Mouse (Mus musculus): ENCODE measurements around the gene Bsph1.
A peak's percentile ranks its signal among the peaks of the same experiment; 100 is the strongest.
"Not testable (repeated sequence)": the region's sequence is repeated elsewhere in the genome, so short reads cannot be mapped to it uniquely, and the experiment has no call there.

Gene Bsph1

DNA sequence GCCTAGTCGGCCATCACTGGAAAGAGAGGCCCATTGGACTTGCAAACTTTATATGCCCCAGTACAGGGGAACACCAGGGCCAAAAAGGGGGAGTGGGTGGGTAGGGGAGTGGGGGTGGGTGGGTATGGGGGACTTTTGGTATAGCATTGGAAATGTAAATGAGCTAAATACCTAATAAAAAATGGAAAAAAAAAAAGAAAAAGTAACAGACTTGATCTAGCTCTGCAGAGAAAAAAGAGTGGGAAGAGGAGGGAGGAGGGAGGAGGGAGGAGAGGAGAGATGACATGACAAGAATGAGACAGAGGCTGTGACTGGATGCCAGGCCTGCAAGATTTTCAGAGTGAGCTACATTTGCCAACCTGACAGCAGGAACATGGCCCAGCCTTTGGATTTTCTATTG is at the start of gene Bsph1:
Bsph1 (plus strand) TSS at position 301 of the 400 bp plus-strand sequence.
- not testable (repeated sequence) for DNase-seq

DNA sequence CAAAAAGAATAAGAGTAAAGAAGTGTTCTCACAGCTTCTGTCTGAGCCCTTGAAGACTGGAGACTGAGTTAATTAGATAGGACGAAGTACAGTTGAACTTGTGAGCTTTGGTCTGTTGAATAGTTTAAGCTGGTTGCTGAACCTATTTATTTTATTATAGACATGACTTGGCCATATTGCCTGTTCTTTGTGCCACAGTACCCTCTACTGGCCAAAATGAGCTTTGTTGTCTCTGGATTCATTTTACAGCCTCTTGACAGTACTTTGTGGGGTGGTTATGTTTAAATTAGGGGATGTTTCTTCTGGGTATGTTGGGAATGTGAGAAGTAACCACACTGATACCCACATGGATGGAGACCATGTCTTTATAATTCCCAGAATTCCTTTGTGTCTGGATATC is 60.9 kb downstream of the Bsph1 start:
- peak in 1 of 2 experiments; percentile 10 for DNase-seq
